ENCODE assay signal across 9 mouse cellular contexts in the genomic region with DNA sequence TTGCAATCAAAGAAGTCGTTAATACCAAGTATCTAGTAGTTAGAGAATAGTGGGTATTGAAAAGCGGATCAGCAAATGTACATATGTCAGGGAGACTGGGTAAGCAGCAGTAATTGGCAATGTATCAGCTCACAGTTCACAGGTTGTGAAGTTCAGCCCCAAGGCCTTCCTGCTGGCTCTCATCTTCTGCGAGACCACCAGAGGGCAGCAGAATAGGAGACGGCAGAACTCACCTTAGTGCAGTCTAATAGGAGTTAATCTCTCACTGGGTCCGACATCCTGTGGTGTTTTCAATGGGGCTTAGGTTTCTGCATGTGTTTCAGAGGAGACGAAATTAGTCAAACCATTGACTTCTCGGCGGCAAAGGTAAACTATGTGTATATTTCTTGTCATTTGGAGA. TPM values are rescaled to one million over a fixed set of nuclear protein-coding genes. Genes with fewer than 3 reads are reported as not detected.
A peak's percentile ranks its signal among the peaks of the same experiment; 100 is the strongest.
DNase-seq lines count a peak whose midpoint lies in the region; ATAC-seq lines count a peak whose summit lies in the region.
"Had no signal": no experiment of that assay in that cellular context is flagged by ENCODE, and none has a peak within 500 bp of the region (broad histone marks: within the 10 kb centered on the region; RNA-seq: fewer than 3 reads in every experiment).

No protein-coding gene starts in this region.

- DNase-seq in adrenal gland, postnatal 14 days = peak; percentile 27
- DNase-seq in adrenal gland, postnatal 4 days (ENCODE audit: low spot score in 2 of 2) = no peak
- DNase-seq in left cerebral cortex, postnatal 4 days = peak; percentile 17
- DNase-seq in left cerebral cortex, postnatal 36 days (ENCODE audit: low spot score in 2 of 2) = no peak
- DNase-seq in ES-CJ7 (ENCODE audit: low read depth, low spot score) = peak; percentile 58
- no peak for DNase-seq in left cerebral cortex, postnatal 10 days (ENCODE audit: extremely low spot score in 1 of 2, low spot score in 2 of 2)
- DNase-seq in cerebellum, adult 11 months = no peak
- DNase-seq: spleen, adult 18-20 months had no signal

- intact Hi-C loops in left cerebral cortex, postnatal 4 days (cut with DNase I) = loop anchor here (10.0 kb wide), 1 partner anchor 150 kb away; no protein-coding TSS in a partner anchor
- intact Hi-C loops in left cerebral cortex, postnatal 36 days (cut with DNase I) = no loop called here
- intact Hi-C loops in left cerebral cortex, postnatal 10 days (cut with DNase I) = loop anchor here (10.0 kb wide), 1 partner anchor 150 kb away; no protein-coding TSS in a partner anchor

- ATAC-seq in hematopoietic stem cell, adult 5-6 weeks (replicated peaks in 1 of 2; ENCODE audit: insufficient read depth in 1 of 2, low FRiP score in 2 of 2, low TSS enrichment in 1 of 2, low read depth in 1 of 2, poor library complexity in 2 of 2, severe bottlenecking in 2 of 2) = peak; percentile 45 to 89; a peak in 1 of 4 replicates

RNA-seq across cellular contexts. Expression of gene Abi3bp, which starts 46.7 kb away (rescaled TPM):
- 9.1 and 10.8 TPM in 2 replicates for total RNA-seq in adrenal gland, postnatal 14 days (2021)
- 10 to 100 TPM; 12.3 to 18.2 TPM for total RNA-seq in adrenal gland, postnatal 4 days (2021)
- 1 to 10 TPM; 3.5 to 4.8 TPM for total RNA-seq in left cerebral cortex, postnatal 4 days (2021)
- total RNA-seq in left cerebral cortex, postnatal 36 days (2021) = 10 to 100 TPM; 11.7 to 23.5 TPM
- 0.13 TPM in 1 of 2 replicates, not detected in the other for total RNA-seq in hematopoietic stem cell, adult 5-6 weeks (2017)
- 10 to 100 TPM; 15.8 to 17.7 TPM for total RNA-seq in left cerebral cortex, postnatal 10 days (2021)

Comparison
In these comparisons a context has a peak if more than half of its experiments do, and no peak if none do; other contexts are left out.
1. DNase-seq: peak in adrenal gland, postnatal 14 days (single experiment), left cerebral cortex, postnatal 4 days (single experiment) and ES-CJ7 (single experiment); none in adrenal gland, postnatal 4 days (0 of 2), left cerebral cortex, postnatal 36 days (0 of 2), left cerebral cortex, postnatal 10 days (0 of 2) and cerebellum, adult 11 months (single experiment).